Mouse (Mus musculus) left cerebral cortex, adult 9 months (tissue): ENCODE measurements around the gene Hdac9.
A peak's percentile ranks its signal among the peaks of the same experiment; 100 is the strongest.

Experiments used
- DNase-seq, 2 experiments: peaks; one replicate each; pipeline ENCODE4 v3.0.0; 2022; ENCODE audit warnings: low spot score in 2 of 2

The Hdac9 gene

DNA sequence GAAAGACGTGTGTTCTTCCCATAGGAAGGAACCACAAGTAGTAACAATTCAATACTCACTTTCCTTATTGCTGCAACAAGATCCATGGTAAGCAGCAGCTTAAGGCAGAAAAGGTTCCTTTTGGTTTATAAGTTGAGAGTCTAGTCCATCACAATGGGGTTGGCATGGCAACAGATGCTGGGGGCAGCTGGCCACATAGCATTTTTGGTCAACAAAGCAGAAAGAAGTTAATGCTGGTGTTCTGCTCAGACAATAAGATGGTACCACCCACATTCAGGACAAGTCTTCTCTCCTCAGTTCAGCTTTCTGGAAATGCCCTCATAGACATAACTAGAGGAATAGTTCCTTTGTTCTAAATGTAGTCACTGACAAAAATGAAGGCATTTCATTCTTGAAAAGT, at the start of gene Hdac9:
TSS of gene Hdac9 (minus strand) at position 101 of the 400 bp plus-strand sequence.
- DNase-seq: no peak

DNA sequence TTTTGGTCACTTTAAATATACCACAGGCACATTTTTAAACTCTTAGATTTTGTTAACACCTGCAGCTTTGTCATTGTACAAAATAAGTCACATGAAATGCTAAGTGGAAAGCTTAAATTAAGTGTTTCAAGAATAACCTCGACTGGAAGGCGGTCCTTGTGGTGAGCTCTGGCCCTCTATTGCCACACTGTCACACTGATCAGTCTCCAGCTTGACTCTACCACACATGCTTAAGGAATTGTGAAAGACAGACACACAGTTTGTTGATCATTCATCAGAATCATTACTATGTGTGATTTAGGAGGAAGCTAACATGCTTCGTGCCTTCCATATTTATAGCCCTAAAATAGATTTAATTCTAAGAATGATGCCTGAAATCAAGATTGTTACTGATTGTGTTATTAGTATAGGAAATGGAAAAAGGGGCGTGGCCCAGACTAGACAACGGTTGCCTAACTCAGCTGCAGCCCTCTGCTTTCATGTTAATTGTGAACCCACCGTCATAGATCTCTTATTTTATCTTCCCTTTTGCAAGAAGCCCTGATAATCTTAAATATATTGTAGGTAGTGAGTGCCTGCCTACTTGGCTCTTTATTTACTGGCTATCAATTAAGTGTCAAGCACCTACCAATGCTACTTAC, 32.3 kb upstream of the Hdac9 start:
- no peak for DNase-seq

DNA sequence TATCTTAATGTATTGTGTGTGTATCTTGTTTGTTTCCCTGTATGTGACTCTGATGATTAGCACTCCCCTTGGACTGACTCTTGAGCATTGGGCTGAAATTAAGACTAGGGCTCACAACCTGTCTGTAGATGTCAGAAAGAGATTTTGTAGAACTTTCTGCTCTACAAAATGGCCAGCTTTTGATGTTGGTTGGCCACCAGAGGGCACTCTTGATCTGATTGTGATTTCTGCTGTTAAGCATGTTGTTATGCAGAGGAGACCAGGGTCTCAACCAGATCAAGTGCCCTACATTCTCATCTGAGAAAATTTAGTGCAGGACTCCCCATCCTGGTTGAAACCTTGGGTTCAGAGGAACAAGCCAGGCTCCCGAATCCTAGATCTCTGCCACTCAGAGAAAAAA, 21.0 kb upstream of the Hdac9 start:
- DNase-seq: no peak

DNA sequence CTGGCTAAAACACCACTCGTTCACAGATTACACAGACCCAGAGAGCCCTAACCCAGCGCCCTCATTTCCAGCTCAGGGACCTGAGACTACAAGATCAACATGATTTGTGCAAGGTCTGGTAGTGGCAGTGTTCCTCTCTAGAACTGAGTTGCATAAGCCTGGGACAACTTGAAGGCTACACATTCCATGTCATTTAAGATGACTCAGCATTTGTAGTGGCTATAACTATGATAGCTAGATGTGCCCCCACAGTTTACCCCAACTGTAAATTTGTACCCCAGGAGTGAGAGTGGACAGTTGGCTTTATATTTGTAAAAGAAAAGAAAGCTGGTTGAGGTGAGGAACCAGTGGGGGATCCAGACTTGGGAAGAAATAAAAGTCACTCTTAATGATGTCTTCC, 8.9 kb downstream of the Hdac9 start:
- DNase-seq: no peak

DNA sequence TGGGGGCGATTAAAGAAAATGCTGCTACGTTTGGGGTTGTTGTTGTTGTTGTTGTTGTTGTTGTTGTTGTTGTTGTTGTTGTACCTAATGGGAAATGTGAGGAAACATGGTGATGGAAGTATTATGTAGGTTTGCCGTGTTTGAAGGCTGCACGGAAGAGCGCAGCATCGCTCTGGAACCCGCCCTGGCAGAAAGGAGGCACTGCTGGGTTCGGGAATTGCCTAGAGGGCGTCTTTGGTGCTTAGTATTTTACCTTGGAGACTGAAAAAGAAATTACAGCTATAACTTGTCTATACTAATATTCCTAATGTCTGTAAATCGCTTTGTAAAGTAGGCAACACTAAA, 9.4 kb downstream of the Hdac9 start:
- peak in 1 of 2 experiments; percentile 39 for DNase-seq

DNA sequence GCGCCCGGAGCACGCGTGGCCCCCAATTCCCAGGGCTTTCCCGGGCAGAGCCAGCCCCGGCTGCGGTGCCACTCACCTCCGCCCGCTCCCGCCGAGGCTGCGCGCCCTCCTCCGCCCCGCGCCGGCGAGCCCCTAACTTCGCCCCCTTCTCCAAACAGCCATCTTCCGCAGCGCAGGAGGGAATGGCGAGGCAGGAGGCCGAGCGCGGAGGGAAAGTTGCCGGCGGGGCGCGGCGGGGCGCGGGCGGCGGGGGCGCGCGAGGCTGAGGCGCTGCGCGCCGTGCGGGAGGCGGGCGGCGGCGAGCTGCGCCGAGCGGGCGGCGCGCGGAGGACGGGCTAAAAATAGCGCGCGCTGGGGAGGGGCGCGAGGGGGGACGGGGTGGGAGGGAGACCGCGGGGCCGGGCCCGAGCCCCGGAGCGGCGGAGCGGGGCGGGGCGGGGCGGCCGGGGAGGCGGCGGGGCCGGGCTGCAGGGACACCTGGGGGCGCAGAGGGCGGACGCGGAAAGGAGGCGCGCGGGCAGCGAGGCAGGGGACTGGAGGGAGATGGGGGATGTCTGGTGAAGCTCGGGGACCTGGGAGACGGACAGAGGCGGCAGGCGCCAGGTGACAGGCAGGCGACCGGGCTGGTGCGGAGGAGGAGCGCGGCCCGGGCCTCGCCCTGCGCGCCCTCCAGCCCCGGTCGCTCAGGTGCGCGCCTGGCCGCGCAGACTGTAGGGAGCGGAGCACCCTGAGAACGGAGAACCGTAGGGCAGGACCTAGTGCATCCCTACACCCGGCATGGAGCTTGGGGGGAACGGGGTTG, 10.0 kb downstream of the Hdac9 start:
- peak in 1 of 2 experiments; percentile 12 for DNase-seq

DNA sequence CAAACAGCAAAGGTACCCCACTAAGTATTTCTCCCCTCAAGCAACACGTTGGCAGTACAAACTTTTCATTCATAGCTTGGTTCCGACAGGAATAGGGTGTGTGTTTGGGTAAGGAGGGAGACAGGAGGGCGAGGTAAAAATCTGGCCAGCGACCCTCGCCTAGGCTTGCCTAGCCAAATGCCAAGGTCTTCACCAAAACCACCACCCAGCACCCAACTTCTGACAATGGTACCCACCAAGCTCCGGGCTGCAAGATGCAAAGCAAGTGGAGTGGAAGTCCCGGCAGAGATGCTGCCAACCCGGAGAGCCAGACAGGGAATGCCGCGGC, 10.6 kb downstream of the Hdac9 start:
- peak in 1 of 2 experiments; percentile 14 for DNase-seq

DNA sequence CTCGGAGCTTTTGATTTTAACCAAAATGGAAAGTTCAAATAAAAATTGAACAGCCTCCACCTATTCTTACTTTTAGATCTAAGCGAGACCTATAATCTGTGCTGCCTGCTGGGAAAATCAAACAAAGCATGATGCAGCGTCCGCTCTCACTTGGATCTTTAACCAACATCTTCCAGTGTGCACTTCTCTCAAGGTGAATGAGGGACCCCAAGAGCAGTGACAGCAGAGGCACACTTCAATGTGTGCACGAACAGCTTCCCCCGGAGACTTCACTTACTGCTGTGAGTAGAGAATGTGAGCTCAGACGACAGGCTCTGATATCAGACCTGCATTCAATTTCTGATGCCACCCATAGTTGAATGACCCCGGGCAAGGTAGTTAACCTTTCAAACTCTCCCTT, 16.7 kb downstream of the Hdac9 start:
- DNase-seq: no peak

DNA sequence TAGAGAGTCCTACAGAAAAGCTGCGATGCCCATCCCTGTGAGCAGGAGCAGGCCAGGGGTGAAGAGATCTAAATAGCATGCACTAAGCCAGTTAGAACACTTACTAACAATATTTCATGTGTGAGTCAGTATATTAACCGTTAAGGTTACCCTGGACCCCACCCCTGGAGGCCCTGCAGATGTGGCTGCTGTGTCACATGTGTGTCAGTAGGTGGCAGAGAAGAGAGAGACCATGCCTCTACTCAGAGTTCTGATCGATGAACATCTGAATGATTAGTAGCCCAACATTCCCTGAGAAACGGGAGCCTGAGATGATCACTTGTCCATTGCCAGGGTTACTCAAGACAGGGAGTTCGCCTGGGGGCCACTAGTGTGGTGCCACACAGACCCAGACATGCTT, 22.0 kb downstream of the Hdac9 start:
- no peak for DNase-seq

DNA sequence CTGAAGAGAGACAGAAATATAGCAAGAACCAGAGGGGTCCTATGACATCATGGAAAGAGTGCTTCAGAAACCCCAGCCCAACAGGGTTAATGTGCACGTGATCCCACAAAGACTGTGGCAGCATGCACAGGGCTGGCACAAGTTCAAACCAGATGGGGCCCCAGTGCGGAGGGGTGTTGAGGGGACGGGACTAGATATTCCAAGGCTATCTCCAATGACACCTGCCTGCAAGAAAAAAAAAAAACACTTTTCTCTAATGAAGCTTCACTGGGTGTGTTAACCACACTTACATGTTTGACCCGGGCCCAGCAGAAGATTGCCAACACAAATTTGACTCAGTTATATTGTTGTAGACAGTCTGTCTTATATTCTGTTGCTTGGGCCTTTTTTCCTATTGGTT, 28.2 kb downstream of the Hdac9 start:
- no peak for DNase-seq

DNA sequence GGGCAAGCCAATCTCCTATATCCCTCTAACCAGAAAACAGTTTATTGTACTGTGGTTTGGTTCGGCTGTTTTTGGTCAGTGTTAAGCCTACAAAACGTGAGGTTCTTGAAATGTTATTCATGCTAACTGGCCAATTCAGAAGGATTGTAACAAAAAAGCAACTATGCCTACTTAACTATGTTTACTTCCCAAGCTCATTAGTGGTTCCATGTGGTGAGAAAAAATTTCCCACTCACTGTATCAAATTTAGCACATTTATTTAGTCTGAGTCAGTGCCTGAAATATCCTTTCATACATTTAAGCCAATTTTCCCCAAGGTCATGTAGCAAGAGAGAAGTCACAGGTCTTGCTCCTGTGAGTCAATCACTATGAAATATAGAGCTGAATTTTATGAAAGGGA, 42.0 kb downstream of the Hdac9 start:
- DNase-seq: no peak

DNA sequence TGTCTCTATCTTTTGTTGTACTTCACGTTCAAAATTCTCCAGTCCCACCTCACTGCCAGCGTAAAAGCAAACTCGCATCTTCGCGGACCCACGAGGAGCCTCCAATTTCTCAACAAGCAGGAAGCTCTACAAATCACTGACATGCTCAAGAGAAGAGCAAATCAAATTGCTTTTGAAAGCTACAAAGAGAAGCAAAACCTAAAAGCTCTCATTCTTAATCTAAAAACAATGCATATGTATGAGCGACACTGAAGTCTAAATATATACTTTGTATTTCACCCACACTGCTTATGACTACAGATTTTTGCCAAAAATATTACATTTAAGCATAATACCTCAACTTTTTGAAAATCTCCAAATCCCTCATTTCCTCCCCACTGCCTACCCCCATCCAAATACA, 45.9 kb downstream of the Hdac9 start:
- no peak for DNase-seq

DNA sequence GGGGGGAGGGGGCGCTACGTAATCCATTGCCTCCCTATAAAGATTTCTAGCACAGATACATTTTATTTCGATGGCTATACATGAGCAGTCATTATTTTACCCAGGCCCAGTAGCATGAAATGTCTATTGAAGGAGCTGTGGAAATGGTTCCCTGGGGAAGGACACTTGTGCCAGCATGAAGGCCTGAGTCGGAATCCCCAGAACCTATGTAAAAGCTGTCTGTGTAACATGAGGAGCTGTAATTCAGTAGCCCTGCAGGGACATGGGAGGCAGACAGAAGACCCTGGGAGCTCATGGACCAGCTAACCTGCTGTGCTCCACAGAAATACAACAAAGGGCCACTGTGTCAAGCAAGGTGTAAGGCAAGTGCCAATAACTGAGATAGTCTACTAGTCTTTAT, 75.7 kb downstream of the Hdac9 start:
- no peak for DNase-seq

DNA sequence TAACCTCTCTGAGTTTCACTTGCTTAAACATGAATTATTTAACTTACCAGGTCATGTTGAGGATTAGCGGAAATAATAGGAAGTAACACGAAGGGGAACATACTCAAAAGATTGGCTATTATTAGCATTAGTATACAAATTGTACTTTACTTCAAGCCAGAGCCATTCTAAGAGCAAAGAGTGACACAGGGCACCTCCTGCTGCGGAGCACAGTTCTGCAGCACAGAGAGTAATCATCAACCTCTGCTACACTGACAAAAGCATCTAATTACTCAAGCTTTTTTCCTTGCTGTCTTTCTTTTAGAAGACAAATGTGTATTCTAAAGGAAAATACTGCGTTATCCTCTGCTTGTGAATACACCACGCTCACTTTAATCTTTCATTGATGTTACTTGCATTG, 79.6 kb downstream of the Hdac9 start:
- DNase-seq: no peak

DNA sequence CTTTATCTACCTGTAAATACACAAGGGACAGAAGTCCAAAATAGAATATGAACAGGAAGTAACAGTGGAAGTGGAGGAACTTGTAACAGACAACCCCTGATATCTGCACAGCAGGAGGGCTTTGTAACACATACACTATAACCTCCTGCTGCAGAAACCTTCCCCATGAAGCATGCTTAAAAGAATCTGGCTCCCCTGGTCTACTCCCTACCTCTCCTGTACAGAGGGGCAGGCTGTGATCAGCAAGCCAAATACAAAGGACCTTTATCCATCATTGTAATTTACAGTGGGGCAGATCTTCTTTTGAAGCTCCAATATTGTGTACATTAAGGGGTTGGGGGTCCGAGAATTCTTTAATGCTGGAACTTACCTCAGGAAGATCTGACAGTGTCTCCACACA, 80.0 kb downstream of the Hdac9 start:
- no peak for DNase-seq

DNA sequence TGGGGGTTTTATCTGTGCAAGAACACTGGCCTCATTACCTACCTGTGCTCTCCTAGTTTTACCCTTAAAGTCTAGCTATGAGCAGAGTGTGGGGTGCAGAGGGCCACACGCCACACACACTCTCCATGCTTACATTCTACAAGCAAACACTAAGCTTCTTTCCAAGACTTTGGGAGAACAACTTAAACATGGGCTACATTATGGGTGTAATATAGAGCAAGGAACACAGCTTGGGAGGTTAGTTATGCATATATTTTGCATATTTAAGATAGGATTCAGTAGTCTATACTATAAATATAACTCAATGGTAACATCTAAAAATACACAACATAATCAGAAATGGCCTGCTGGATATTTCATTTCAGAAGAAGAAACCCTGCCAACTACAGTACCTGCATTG, 80.8 kb downstream of the Hdac9 start:
- DNase-seq: no peak

DNA sequence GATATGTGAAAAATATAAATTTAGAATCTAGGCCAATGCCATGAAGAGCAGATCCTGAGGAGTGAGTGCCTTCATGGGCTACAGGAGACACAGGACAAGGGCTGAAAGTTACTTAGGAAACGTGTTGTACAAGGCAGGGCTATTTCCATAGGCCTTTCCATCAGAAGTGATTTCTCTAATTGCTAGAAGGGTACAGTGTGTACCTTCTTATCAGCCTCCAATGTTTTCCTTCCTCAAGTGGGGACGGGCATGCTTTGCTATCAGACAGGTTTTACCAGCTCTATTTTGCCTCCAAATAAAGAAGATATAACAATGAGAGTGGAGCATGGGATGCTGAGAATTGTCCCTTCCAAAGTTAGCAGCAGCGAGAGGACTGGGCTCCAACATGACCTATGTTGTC, 81.4 kb downstream of the Hdac9 start:
- DNase-seq: no peak

DNA sequence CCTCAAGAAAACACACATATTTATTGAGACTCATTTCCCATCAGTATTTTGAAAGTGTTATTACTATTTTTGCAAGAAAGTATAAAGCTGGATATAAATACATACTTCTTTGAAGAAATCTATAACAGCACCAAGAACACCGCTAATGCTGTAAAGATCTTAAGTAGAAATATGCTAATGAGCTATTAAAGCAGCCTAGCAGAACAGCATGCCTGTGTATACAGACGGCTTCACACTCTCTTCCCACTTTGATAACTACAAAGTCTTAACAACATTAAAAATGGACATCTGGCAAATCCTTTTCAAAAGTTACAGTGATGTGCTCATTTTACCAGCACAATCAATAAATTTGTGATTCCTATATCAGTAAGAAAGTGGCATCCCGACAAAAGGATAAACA, 88.2 kb downstream of the Hdac9 start:
- DNase-seq: no peak

DNA sequence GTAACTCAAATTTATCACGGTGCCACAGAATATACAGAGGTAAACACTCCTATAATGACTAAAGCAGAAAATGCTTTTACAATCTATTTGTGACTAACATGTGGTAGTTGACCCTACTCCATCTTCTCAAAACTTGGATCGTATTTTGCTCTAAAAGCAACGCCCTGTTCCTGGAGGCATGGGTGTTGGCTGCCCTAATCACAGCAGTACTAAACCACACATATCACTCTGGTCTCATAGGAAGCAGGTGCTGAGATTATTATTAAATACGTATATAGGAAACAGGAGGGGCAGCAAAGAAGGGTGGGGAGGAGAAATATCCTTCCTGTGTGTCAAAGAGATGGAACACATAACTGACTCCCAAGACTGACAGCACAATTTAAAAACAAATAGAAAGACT, 90.0 kb downstream of the Hdac9 start:
- no peak for DNase-seq

DNA sequence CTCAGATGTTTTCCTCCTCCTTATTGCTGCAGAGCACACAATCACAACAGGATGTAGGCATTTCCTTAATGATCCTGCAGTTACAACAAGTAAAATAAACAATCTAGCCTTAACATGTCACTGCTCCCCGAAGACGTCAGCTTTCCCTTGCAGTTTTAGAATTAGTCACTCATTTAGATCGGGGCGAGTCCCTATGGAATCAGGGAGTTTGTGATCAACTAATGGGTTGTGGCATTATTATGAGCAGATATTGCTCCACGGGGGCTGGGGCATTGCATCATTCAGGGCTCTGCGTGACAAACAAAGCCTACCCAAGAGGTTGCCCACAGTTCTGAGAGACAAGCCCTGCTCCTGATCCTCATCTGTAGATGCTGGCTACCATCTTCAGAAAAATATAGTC, 96.7 kb downstream of the Hdac9 start:
- DNase-seq: no peak

DNA sequence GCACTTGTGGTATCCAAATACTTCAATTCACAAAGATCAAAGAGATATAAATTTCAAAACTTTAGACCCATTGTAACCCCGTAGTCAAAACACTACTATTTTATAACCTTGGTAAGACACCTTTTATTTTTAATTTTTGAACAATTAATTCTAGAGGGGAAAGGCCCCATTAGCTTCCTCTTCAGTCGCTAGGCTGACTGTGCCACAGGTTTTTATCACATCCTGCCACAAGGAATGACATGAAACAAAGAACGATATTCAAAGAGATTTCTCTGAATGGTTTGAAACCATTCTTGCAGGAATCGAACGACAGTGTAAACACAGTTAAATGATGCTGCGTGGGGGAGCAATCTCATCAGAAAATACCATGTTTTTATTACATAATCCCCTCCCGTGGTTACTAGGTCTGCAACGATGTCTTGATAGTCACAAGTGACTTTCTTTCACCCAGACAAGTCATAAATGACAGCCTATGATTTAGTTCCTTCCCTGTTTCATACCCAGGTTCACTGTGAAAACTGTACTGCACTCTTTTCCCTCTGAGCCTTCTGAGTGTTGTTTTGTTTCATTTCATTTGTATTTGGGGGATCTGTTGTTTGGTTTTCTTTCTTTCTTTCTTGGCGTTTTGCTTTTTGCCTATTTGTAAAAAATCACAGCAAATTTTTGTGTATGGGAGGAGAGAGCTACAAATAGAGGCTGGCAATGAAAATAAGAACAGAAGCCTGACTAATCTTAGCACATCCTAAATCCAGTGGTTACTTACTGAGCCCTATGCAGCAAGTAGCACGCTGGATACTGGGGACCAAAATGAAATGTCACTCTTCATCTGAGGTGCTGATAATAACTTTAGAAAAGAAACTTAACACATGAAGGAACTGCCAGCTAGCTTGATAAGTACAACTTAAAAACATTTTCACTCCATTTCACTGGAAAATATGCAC, 105.0 kb downstream of the Hdac9 start:
- DNase-seq: no peak

DNA sequence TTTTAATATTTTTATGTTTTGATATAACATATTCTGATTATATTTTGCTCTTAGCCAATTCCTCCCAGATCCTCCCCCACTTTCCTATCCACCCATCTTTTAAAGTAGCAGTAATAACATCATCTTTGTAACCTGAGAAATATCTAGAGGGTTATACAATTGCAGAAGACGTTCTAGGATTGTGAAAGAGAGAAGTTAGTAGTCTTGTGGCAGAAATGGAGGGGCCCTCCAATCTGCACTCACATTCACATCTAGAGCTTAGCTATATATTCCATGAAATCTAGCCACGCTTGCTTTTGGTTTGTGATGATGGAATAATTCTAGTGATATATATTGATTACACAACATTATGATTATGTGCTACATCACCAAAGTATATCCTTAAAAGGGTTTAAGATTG, 106.7 kb downstream of the Hdac9 start:
- no peak for DNase-seq

DNA sequence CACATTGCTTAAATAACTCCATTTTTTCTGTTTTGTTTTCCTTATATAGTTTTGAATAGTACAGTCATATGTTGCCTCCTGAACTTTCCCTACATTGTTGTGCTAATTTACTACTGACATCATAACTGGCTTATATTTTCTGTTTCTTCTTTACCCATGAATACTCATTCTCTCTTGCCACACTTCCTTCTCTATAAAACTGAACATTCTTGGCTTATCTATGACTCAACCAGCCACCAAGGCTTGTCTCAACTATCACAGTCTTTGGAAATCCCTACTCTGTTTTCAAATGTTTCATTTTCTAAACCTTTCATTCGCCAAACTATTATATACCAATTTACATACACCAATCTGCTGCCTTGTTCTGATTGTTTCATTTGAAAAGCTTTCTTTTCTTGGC, 108.7 kb downstream of the Hdac9 start:
- DNase-seq: no peak
